Comparison of ENCODE assay signal across 15 mouse cellular contexts in genomic region chr10:80991007-80991406, GRCm38 (mm10). TPM values are rescaled to one million over a fixed set of nuclear protein-coding genes. Genes with fewer than 3 reads are reported as not detected.
DNase-seq lines count a peak whose midpoint lies in the region; ATAC-seq and TF ChIP-seq lines count a peak whose summit lies in the region.
"Had no signal": no experiment of that assay in that cellular context is flagged by ENCODE, and none has a peak within 500 bp of the region (broad histone marks: within the 10 kb centered on the region; RNA-seq: fewer than 3 reads in every experiment).

No protein-coding gene starts in this region.

- H3K4me1 ChIP-seq in heart, adult 2 months (ENCODE audit: control insufficient read depth, insufficient read depth, low read length) = peaks cover 6% of the 10 kb centered on the region
- peaks cover 21% of the 10 kb centered on the region for H3K4me1 ChIP-seq in heart, embryonic 10.5 days
- 0 out of 2 replicates have a peak, but pooled peaks cover 3% of the 10 kb centered on the region for H3K4me1 ChIP-seq in midbrain, embryonic 14.5 days (ENCODE audit: control insufficient read depth, insufficient read depth, low read length)
- peaks cover 11% of the 10 kb centered on the region; the same call in 1 of the 2 replicates for H3K4me1 ChIP-seq in midbrain, embryonic 15.5 days
- no peaks in the 10 kb centered on the region for H3K4me1 ChIP-seq in stomach, postnatal 0 days (replicated peaks; ENCODE audit: control insufficient read depth, insufficient read depth)

- no peaks in the 10 kb centered on the region for H3K9me3 ChIP-seq in heart, embryonic 10.5 days
- no peaks in the 10 kb centered on the region for H3K9me3 ChIP-seq in midbrain, embryonic 14.5 days (ENCODE audit: control insufficient read depth, low read length)
- H3K9me3 ChIP-seq in midbrain, embryonic 15.5 days = no peaks in the 10 kb centered on the region
- H3K9me3 ChIP-seq in stomach, postnatal 0 days (ENCODE audit: control insufficient read depth, low read length) = no peaks in the 10 kb centered on the region
- H3K9me3 ChIP-seq: forebrain, embryonic 15.5 days; lung, embryonic 15.5 days; midbrain, embryonic 12.5 days; neural tube, embryonic 15.5 days had no signal

- TF ChIP-seq CTCF in heart, adult 2 months (IDR thresholded peaks at IDR 0.05) = peak; percentile 78
- TF ChIP-seq CTCF in stomach, postnatal 0 days (IDR thresholded peaks at IDR 0.05; ENCODE audit: low read depth) = peak; percentile 75

- no peak for ATAC-seq in midbrain, embryonic 14.5 days (ENCODE audit: low FRiP score, low TSS enrichment)
- ATAC-seq in midbrain, embryonic 15.5 days (replicated peaks) = no peak
- no peak for ATAC-seq in stomach, postnatal 0 days (ENCODE audit: low FRiP score, low TSS enrichment)
- ATAC-seq: forebrain, embryonic 15.5 days had no signal

- 16% methylated on average over 3 of the region's 3 CpGs for WGBS in heart, adult 2 months
- WGBS in heart, embryonic 10.5 days = 14% methylated on average over 3 of the region's 3 CpGs
- WGBS in midbrain, embryonic 14.5 days = 15% methylated on average over 3 of the region's 3 CpGs
- 13% methylated on average over 3 of the region's 3 CpGs for WGBS in midbrain, embryonic 15.5 days
- WGBS in stomach, postnatal 0 days = 13% methylated on average over 3 of the region's 3 CpGs

- no peak for TF ChIP-seq POLR2A in heart, adult 2 months (IDR thresholded peaks at IDR 0.05; ENCODE audit: insufficient read depth, low read depth, low read length)

- DNase-seq in heart, adult 2 months = no peak
- DNase-seq in heart, embryonic 10.5 days (ENCODE audit: low spot score) = no peak
- DNase-seq in midbrain, embryonic 14.5 days = peak; percentile 40
- DNase-seq in ZHBTc4 (ENCODE audit: low read depth, low spot score) = peak; percentile 60
- no peak for DNase-seq in stomach, postnatal 0 days (ENCODE audit: low spot score)
- no peak for DNase-seq in ovary, postnatal 10 days (ENCODE audit: low spot score)
- no peak for DNase-seq in adrenal gland, adult 2 months
- DNase-seq: adrenal gland, adult 8-10 months; heart, adult 18-20 months; right cerebral cortex, postnatal 25 days had no signal

- intact Hi-C loops in heart, adult 2 months (cut with DNase I) = loop anchor here (2.0 kb wide), 1 partner anchor 32 kb away; no protein-coding TSS in a partner anchor

- no peaks in the 10 kb centered on the region for H3K36me3 ChIP-seq in heart, adult 2 months (ENCODE audit: control insufficient read depth, insufficient read depth, low read length)
- H3K36me3 ChIP-seq in heart, embryonic 10.5 days = no peaks in the 10 kb centered on the region
- no peaks in the 10 kb centered on the region for H3K36me3 ChIP-seq in midbrain, embryonic 14.5 days (ENCODE audit: control insufficient read depth, insufficient read depth, low read length)
- no peaks in the 10 kb centered on the region for H3K36me3 ChIP-seq in midbrain, embryonic 15.5 days (replicated peaks)
- no peaks in the 10 kb centered on the region for H3K36me3 ChIP-seq in stomach, postnatal 0 days (ENCODE audit: control insufficient read depth, insufficient read depth, low read length)
- H3K36me3 ChIP-seq: forebrain, embryonic 15.5 days; lung, embryonic 15.5 days; midbrain, embryonic 12.5 days; neural tube, embryonic 15.5 days had no signal

- no peak overlapping the region for H3K4me2 ChIP-seq in midbrain, embryonic 14.5 days (ENCODE audit: low read length)
- no peak overlapping the region for H3K4me2 ChIP-seq in midbrain, embryonic 15.5 days
- H3K4me2 ChIP-seq in stomach, postnatal 0 days (replicated peaks; ENCODE audit: low read depth) = no peak overlapping the region
- H3K4me2 ChIP-seq: forebrain, embryonic 15.5 days; lung, embryonic 15.5 days; midbrain, embryonic 12.5 days; neural tube, embryonic 15.5 days had no signal

- TF ChIP-seq EP300 in heart, adult 2 months (IDR thresholded peaks at IDR 0.05; ENCODE audit: insufficient read depth, low read depth, low read length) = no peak
- TF ChIP-seq EP300 in stomach, postnatal 0 days (optimal IDR thresholded peaks at IDR 0.05) = no peak

- no peak overlapping the region for H3K27ac ChIP-seq in heart, adult 2 months
- no peak overlapping the region for H3K27ac ChIP-seq in heart, embryonic 10.5 days
- no peak overlapping the region for H3K27ac ChIP-seq in midbrain, embryonic 14.5 days (replicated peaks; ENCODE audit: low read depth, low read length)
- H3K27ac ChIP-seq in midbrain, embryonic 15.5 days = no peak overlapping the region
- no peak overlapping the region for H3K27ac ChIP-seq in stomach, postnatal 0 days (replicated peaks)
- H3K27ac ChIP-seq: forebrain, embryonic 15.5 days; lung, embryonic 15.5 days; midbrain, embryonic 12.5 days; neural tube, embryonic 15.5 days had no signal

- H3K79me2 ChIP-seq in heart, adult 2 months (replicated peaks; ENCODE audit: control insufficient read depth, insufficient read depth, low read length) = no peaks in the 10 kb centered on the region

- H3K4me3 ChIP-seq in heart, adult 2 months = no peak overlapping the region
- no peak overlapping the region for H3K4me3 ChIP-seq in heart, embryonic 10.5 days
- H3K4me3 ChIP-seq in midbrain, embryonic 14.5 days (replicated peaks; ENCODE audit: low read depth, low read length) = no peak overlapping the region
- no peak overlapping the region for H3K4me3 ChIP-seq in midbrain, embryonic 15.5 days
- H3K4me3 ChIP-seq in stomach, postnatal 0 days (ENCODE audit: low read depth, low read length) = no peak overlapping the region
- H3K4me3 ChIP-seq: forebrain, embryonic 15.5 days; lung, embryonic 15.5 days; midbrain, embryonic 12.5 days; neural tube, embryonic 15.5 days had no signal

- no peak overlapping the region for H3K9ac ChIP-seq in heart, adult 2 months (ENCODE audit: low read depth, low read length)
- H3K9ac ChIP-seq in midbrain, embryonic 14.5 days (replicated peaks; ENCODE audit: low read length) = no peak overlapping the region
- no peak overlapping the region for H3K9ac ChIP-seq in midbrain, embryonic 15.5 days
- no peak overlapping the region for H3K9ac ChIP-seq in stomach, postnatal 0 days (ENCODE audit: low read length)
- H3K9ac ChIP-seq: forebrain, embryonic 15.5 days; lung, embryonic 15.5 days; midbrain, embryonic 12.5 days; neural tube, embryonic 15.5 days had no signal

- H3K27me3 ChIP-seq in heart, adult 2 months (ENCODE audit: control insufficient read depth, insufficient read depth, low read length) = no peaks in the 10 kb centered on the region
- H3K27me3 ChIP-seq in heart, embryonic 10.5 days (ENCODE audit: insufficient read depth, poor library complexity, severe bottlenecking) = peaks cover 54% of the 10 kb centered on the region
- peaks cover 9% of the 10 kb centered on the region for H3K27me3 ChIP-seq in midbrain, embryonic 14.5 days (ENCODE audit: control insufficient read depth, insufficient read depth, low read length)
- H3K27me3 ChIP-seq in midbrain, embryonic 15.5 days (replicated peaks) = peaks cover 12% of the 10 kb centered on the region
- H3K27me3 ChIP-seq in stomach, postnatal 0 days (ENCODE audit: control insufficient read depth, insufficient read depth, low read length) = no peaks in the 10 kb centered on the region

RNA-seq across cellular contexts. Expression of gene Gng7, which starts 23.7 kb away (rescaled TPM):
- total RNA-seq in heart, adult 2 months (2021) = under 1 TPM; 0.50 to 0.63 TPM
- polyA plus RNA-seq in heart, adult 2 months (2012; rRNA removed) = 0.68 and 1.1 TPM in 2 replicates
- polyA plus RNA-seq in heart, embryonic 10.5 days (2016; fragmentation: Nextera tagmentation; extraction: Ambion mirVana) = 1.5 and 2.1 TPM in 2 replicates
- polyA plus RNA-seq in midbrain, embryonic 14.5 days (2014; fragmentation: Nextera tagmentation; extraction: Ambion mirVana) = 11.5 and 11.6 TPM in 2 replicates
- 19.0 and 21.2 TPM in 2 replicates for polyA plus RNA-seq in midbrain, embryonic 15.5 days (2015; fragmentation: Nextera tagmentation; extraction: Ambion mirVana)
- polyA plus RNA-seq in stomach, postnatal 0 days (2015; fragmentation: Nextera tagmentation; extraction: Ambion mirVana) = 1.3 and 1.8 TPM in 2 replicates
- 1 to 10 TPM; 5.4 to 9.2 TPM for total RNA-seq in adrenal gland, adult 2 months (2021)
- 8.5 and 8.6 TPM in 2 replicates for polyA plus RNA-seq in adrenal gland, adult 2 months (2012; rRNA removed)

RNA-seq across cellular contexts. Expression of gene Diras1, which starts 34.5 kb away (rescaled TPM):
- not detected for total RNA-seq in heart, adult 2 months (2021)
- polyA plus RNA-seq in heart, adult 2 months (2012; rRNA removed) = 0.04 and 0.06 TPM in 2 replicates
- polyA plus RNA-seq in heart, embryonic 10.5 days (2016; fragmentation: Nextera tagmentation; extraction: Ambion mirVana) = 0.08 and 0.11 TPM in 2 replicates
- 24.0 and 55.4 TPM in 2 replicates for polyA plus RNA-seq in midbrain, embryonic 14.5 days (2014; fragmentation: Nextera tagmentation; extraction: Ambion mirVana)
- 77.5 and 79.2 TPM in 2 replicates for polyA plus RNA-seq in midbrain, embryonic 15.5 days (2015; fragmentation: Nextera tagmentation; extraction: Ambion mirVana)
- 0.40 and 0.42 TPM in 2 replicates for polyA plus RNA-seq in stomach, postnatal 0 days (2015; fragmentation: Nextera tagmentation; extraction: Ambion mirVana)
- 1 to 10 TPM; 1.4 to 3.6 TPM for total RNA-seq in adrenal gland, adult 2 months (2021)
- 2.1 and 2.4 TPM in 2 replicates for polyA plus RNA-seq in adrenal gland, adult 2 months (2012; rRNA removed)
- total RNA-seq: heart, adult 18-20 months had no signal

RNA-seq across cellular contexts. Expression of gene Slc39a3, which starts 46.2 kb away (rescaled TPM):
- total RNA-seq in heart, adult 2 months (2021) = 10 to 100 TPM; 13.9 to 14.4 TPM
- polyA plus RNA-seq in heart, adult 2 months (2012; rRNA removed) = 20.5 and 21.9 TPM in 2 replicates
- 8.9 and 10.7 TPM in 2 replicates for polyA plus RNA-seq in heart, embryonic 10.5 days (2016; fragmentation: Nextera tagmentation; extraction: Ambion mirVana)
- polyA plus RNA-seq in midbrain, embryonic 14.5 days (2014; fragmentation: Nextera tagmentation; extraction: Ambion mirVana) = 32.4 and 34.9 TPM in 2 replicates
- 57.2 and 58.0 TPM in 2 replicates for polyA plus RNA-seq in midbrain, embryonic 15.5 days (2015; fragmentation: Nextera tagmentation; extraction: Ambion mirVana)
- 11.0 and 11.1 TPM in 2 replicates for polyA plus RNA-seq in stomach, postnatal 0 days (2015; fragmentation: Nextera tagmentation; extraction: Ambion mirVana)
- total RNA-seq in adrenal gland, adult 2 months (2021) = 10 to 100 TPM; 50.9 to 53.0 TPM
- 121 and 154 TPM in 2 replicates for polyA plus RNA-seq in adrenal gland, adult 2 months (2012; rRNA removed)

Comparison
In these comparisons a context has a peak if more than half of its experiments do, and no peak if none do; other contexts are left out.
1. DNase-seq: peak in midbrain, embryonic 14.5 days (single experiment) and ZHBTc4 (single experiment); none in heart, adult 2 months (0 of 2), heart, embryonic 10.5 days (single experiment), stomach, postnatal 0 days (single experiment), ovary, postnatal 10 days (single experiment) and adrenal gland, adult 2 months (single experiment).